Mouse (Mus musculus): ENCODE results near the gene Sh3d19.
"Not testable (repeated sequence)": the region's sequence is repeated elsewhere in the genome, so short reads cannot be mapped to it uniquely, and the experiment has no call there.

Sh3d19 gene

DNA sequence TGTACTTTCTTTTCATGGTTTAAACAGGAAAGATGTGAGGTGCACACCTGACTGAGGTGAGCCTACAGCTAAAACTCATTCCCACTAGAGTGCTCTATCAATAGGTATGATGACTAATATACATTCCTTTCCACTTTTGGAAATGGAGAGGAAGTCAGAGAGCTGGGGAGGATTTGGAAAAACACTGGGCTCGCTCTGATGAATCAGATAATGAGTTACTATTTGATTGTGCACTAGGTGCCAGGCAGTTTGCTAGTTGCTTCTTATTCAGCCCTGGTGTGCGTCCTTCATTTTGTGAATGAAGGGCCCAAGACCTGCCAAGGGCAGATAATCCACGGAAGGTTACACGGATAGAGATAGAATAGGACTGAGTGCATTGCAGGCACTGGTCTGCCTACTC, 9.1 kb downstream of the Sh3d19 start:
- no peak for DNase-seq (ENCODE audit: low spot score in 2 of 2)

GRCm38 (mm10) chr3:85981761-85982160, 10.9 kb downstream of the Sh3d19 start:
- DNase-seq (ENCODE audit: low spot score in 2 of 2): not testable (repeated sequence)

- no peak for DNase-seq (ENCODE audit: low spot score in 2 of 2)
Observed at GRCm38 (mm10) chr3:85984537-85984936, 13.6 kb downstream of the Sh3d19 start.

DNA sequence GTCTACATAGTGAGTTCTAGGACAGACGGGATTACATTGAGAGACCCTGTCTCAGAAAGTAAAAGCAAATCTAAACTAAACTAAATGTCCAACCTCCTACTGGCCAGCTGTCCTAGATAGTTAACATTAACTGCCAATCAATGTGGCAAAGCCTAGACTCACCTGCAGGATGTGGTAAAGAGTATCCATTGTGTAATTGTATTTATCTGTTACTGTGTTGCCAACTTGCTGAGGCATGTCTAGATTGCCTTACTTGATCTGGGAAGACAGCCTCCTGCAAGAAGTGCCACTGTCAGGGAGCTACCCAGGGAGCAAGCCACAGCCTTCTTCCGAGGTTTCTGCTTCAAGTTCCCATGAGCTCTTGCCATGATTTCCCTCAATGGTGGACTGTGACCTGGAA, 16.3 kb downstream of the Sh3d19 start:
- no peak for DNase-seq (ENCODE audit: low spot score in 2 of 2)

- DNase-seq (ENCODE audit: low spot score in 2 of 2): no peak
Observed at GRCm38 (mm10) chr3:85991140-85991801, 20.4 kb downstream of the Sh3d19 start.

GRCm38 (mm10) chr3:85991802-85992156, 20.9 kb downstream of the Sh3d19 start:
- no peak for DNase-seq (ENCODE audit: low spot score in 2 of 2)

GRCm38 (mm10) chr3:85993744-85994143, 22.8 kb downstream of the Sh3d19 start:
- no peak for DNase-seq (ENCODE audit: low spot score in 2 of 2)

DNA sequence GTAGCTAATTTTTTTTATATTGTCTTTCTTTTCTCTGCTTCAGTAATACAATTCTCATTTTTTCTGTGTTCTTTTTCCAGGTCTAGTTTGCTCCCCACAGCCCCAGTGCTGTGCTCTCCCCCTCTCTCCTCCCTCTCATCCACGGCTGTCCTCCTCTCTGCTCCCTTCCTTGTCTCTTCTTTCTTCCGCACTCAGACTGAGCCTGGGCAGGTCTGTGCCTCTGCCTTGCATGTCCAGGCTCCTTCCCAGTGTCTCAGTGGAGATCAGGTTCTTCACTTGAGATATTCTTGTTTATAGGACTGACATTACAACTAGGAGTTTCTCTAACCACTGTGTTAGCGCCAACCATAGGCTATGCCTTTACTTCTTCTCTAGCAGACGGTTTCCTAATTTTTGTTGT, 23.7 kb downstream of the Sh3d19 start:
- DNase-seq (ENCODE audit: low spot score in 2 of 2): no peak

DNA sequence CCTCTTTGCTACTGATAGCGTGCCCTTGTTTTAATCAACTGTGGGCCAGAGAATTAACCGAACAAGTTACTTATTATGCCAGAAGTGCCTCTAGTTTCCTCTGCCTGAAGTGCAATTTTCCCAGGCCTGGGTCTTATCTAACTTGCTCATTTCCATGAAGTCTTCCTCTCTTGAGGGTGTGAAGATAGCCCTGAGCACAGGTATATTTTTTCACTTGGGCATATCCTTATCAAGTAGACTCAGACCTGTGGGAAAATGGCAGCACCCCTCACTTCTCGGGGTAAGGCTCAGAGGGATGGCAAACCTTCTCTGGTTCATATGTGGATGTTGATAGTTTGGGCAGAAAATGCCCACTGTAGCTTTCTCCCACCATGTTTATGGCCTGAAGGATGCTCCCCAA, 30.4 kb downstream of the Sh3d19 start:
- DNase-seq (ENCODE audit: low spot score in 2 of 2): no peak

GRCm38 (mm10) chr3:86002423-86002822, 31.5 kb downstream of the Sh3d19 start, which contains the start of gene Prss48:
TSS of gene Prss48 (minus strand) at chr3:86002491.
- no peak for DNase-seq (ENCODE audit: low spot score in 2 of 2)

DNA sequence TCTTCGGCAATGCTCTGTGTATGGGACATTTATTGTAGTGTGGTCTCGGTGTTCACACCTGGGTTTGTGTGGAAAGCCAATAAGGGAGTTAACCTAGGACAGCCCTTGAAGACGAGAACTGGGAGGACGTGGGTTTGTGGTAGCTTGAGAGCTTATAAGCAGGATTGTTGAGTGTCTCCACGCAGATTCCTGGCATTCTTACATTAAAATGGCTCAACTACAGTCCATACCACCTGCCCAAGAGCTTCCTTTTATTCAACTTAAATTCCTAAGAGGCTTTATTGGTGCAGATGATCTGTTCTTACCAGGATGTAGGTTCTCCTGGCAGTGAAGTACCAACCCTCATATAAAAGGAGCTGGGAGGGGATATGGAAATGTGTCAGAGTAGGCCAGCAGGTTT, 32.0 kb downstream of the Sh3d19 start:
- no peak for DNase-seq (ENCODE audit: low spot score in 2 of 2)

- DNase-seq (ENCODE audit: low spot score in 2 of 2): no peak
Observed at GRCm38 (mm10) chr3:86004751-86005150, 33.8 kb downstream of the Sh3d19 start.

DNA sequence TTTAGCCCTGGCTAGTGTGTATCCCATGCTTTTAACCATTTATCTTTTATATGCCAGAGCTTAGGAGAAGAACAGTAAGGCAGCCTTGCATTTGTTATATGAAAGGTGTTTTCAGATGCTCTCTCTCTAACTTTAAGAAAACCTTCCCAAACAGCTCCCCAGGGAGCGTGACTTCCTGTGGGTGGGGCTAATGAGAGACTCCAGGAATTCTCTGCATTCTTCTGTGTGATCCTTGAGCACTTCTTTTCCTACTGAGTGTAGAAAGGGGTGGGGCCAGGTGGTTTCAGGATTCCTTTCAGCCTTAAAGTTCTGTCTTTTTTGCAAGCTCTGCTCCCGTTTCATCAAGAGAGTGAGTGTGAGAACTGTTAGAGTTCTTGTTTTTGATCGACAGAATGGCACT, 39.7 kb downstream of the Sh3d19 start:
- no peak for DNase-seq (ENCODE audit: low spot score in 2 of 2)

DNA sequence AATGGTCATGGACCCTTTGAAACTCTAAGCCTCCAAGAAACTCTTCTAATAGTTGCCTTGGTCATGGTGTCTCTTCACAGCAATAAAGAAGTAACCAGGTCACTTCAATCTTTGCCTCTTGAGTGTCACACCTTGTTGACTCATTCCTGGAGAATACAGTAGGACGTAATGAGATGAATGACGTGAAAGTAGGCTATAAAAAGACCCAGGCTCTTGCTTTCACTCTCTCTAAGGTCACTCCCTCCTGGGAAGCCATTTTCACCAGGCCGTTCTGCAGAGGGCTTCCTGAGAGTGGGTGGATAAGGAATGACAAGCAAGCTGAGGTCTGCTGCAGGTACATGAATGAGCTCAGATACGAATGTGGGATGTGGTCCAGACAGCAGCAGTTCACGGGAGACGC, 40.5 kb downstream of the Sh3d19 start:
- no peak for DNase-seq (ENCODE audit: low spot score in 2 of 2)

GRCm38 (mm10) chr3:86011833-86012232, 40.9 kb downstream of the Sh3d19 start:
- DNase-seq (ENCODE audit: low spot score in 2 of 2): no peak

DNA sequence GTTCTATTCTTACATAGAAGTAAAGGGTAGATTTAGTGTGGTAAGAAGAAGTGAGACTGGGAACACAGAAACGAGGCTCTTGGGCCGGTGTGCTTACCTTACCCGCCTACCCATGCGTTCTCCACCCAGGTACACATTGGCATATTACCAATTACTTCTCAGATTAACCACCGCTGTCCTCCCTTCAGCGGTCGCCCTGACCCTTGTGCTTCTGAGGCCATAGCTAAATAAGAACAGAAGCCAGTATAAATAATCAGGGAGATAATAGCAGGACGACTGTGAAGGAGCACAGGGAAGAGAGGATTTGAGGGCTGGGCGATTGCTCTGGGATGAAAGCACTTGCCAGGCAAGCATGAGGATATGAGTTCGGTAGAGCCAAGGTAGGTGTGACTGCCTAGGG, 42.9 kb downstream of the Sh3d19 start:
- DNase-seq (ENCODE audit: low spot score in 2 of 2): no peak

DNA sequence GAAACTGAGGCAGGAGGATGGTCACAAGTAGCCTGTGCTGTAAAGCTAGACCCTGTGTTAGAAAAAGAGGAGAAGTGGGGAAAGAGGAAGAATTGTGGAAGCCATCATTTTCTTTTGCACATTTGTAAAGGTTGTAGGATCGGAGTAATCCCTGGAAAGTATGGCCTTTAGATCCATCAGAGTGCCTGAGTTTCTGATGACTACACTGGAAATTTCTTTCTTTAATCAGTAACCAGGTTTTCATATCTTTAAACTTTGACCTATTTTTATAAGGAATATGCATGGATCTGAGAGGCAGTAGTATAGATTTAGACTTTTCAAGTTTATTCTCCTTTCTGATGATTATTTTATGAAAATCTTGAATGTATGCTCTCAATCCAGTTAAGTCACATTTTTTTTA, 46.1 kb downstream of the Sh3d19 start:
- no peak for DNase-seq (ENCODE audit: low spot score in 2 of 2)

- peak; percentile 42 to 58 for DNase-seq (ENCODE audit: low spot score in 2 of 2)
Observed at GRCm38 (mm10) chr3:86017484-86017883, 46.6 kb downstream of the Sh3d19 start.

DNA sequence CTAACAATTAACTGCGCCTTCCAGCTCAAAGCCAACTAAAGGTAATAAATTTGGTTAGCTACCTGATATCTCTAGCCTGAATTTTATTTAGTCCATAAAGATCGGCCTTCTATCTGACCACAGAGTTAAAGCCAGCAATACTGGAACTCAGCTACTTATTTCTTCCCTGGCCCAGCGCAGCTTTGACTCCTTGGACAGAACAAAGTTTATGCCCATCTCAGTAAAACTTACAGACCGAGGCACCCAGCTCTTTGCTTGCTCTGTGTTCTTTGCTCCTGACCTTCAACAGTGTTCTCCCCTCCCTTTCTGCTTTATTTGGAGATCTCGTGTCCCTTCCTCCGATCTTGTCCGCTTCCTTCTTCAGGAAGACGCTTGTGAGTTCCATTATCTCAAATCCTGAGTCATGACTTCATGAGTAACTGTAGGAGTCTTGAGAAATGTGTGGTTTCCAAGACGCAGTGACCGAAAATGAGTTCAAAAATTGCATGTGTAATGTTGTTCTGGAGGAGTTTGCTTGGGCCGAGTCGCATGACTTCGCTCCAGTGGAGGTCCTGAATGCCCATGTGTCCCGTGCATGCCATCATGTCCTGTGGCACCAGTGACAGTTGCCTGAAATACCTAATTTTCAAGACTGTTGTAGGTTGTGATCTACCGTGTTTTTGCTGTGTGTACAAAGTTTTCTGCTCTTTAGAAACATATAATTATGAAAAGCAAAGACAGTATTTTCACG, 50.2 kb downstream of the Sh3d19 start:
- DNase-seq (ENCODE audit: low spot score in 2 of 2): no peak

DNA sequence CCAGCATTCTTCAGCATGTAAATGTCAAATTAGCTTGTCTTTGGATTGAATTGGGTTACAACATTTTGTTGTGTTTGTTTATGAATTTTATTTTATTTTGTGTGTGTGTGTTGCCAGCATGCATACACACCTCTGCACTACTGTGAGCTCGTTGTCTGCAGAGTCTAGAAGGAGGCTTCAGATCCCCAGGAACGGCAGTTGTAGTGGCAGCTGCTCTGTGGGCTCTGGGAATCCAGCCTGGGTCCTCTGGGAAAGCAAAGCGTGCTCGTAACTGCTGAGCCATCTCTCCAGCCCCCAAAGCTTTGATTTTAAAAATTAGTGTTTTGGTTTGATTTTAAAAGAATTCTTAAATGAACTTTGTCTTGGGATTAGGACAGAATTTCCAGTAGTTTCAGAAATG, 50.7 kb downstream of the Sh3d19 start:
- no peak for DNase-seq (ENCODE audit: low spot score in 2 of 2)

DNA sequence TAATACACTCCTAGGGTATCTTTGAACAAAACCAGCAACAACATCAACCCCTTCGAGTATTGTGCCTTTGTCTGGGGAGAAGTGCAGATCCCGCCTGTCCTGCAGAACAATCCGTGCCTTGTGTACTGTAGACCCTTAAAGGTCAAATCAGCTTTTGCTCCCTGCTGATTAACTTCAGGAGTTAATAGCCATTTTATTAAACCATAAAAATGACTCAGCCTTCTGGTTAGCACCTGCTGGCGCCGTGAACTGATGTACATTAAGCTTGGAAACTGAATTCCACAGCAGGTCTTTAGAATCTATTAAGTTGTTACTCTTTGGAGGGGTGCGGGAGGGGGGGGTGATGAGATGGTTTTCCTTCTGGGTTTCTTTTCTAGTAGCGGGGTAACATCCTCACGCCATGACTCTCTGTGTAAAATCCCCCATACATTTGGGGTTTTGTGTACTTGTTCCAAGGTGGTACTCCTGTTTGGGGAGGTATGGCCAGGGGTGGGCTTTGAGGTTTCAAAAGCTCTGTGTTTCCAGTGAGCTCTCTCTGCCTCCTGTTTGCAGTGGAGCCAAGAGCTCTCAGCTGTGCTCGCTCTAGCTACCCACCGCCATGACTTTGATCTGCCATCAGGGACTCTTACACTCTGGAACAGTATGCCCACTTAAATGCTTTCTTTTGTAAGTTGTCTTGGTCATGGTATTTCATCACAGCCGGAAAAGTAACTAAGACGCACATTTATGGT, 53.3 kb downstream of the Sh3d19 start:
- DNase-seq (ENCODE audit: low spot score in 2 of 2): no peak

- DNase-seq (ENCODE audit: low spot score in 2 of 2): no peak
Observed at GRCm38 (mm10) chr3:86025341-86026137, 54.6 kb downstream of the Sh3d19 start.

All from right cerebral cortex, adult 2 months (tissue).